ENCODE assay signal across 28 mouse cellular contexts in the genomic region with DNA sequence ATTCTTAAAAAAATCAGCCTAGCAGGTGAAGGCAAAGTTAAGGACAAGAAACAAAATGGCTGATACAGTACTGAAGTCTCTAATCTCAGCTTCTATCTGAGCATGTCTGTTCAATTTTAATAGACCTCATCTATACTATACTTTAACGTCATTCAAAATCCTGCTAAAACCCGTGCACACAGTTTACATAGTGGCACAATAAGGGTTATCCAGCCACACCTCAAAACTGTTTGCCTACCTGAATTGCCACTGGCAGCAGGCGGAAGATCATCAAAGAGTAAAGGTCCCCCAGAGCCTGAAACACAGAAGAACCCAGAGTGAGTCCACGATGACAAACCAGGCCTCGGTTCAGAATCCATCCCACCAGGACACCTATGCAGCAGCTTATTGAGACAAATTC. TPM values are rescaled to one million over a fixed set of nuclear protein-coding genes. Genes with fewer than 3 reads are reported as not detected.
A peak's percentile ranks its signal among the peaks of the same experiment; 100 is the strongest.
DNase-seq lines count a peak whose midpoint lies in the region; ATAC-seq and TF ChIP-seq lines count a peak whose summit lies in the region.
"Had no signal": no experiment of that assay in that cellular context is flagged by ENCODE, and none has a peak within 500 bp of the region (broad histone marks: within the 10 kb centered on the region; RNA-seq: fewer than 3 reads in every experiment).

No protein-coding gene starts in this region.

- no peak for TF ChIP-seq CTCF in intestine, postnatal 0 days (IDR thresholded peaks at IDR 0.05; ENCODE audit: low read depth)

- ATAC-seq in intestine, embryonic 14.5 days (replicated peaks; ENCODE audit: low FRiP score, low TSS enrichment, low read depth) = peak; percentile 81
- ATAC-seq in intestine, postnatal 0 days = peak; percentile 73; the same call in 1 of the 2 replicates
- peak; percentile 33; the same call in 1 of the 2 replicates for ATAC-seq in stomach, embryonic 16.5 days (ENCODE audit: insufficient read depth, low FRiP score)
- ATAC-seq: forebrain, embryonic 15.5 days; hindbrain, postnatal 0 days; inflammation-experienced regulatory T-cells, adult 6 months had no signal

- H3K4me1 ChIP-seq in intestine, embryonic 14.5 days (replicated peaks; ENCODE audit: control insufficient read depth, insufficient read depth, low read length) = no peaks in the 10 kb centered on the region
- H3K4me1 ChIP-seq in intestine, postnatal 0 days (replicated peaks; ENCODE audit: control insufficient read depth, insufficient read depth, low read length) = no peaks in the 10 kb centered on the region
- peaks cover 10% of the 10 kb centered on the region; the same call in 1 of the 2 replicates for H3K4me1 ChIP-seq in stomach, embryonic 16.5 days (ENCODE audit: control insufficient read depth, insufficient read depth, low read length)
- H3K4me1 ChIP-seq: embryonic facial prominence, embryonic 10.5 days; heart, embryonic 10.5 days had no signal

- H3K27ac ChIP-seq in intestine, embryonic 14.5 days (ENCODE audit: low read depth) = no peak overlapping the region
- peak overlapping the region; percentile 35 for H3K27ac ChIP-seq in intestine, postnatal 0 days (ENCODE audit: low read depth, low read length)
- H3K27ac ChIP-seq in stomach, embryonic 16.5 days (ENCODE audit: low read length) = no peak overlapping the region
- H3K27ac ChIP-seq: embryonic facial prominence, embryonic 10.5 days; embryonic facial prominence, embryonic 13.5 days; forebrain, embryonic 12.5 days; forebrain, embryonic 15.5 days; heart, embryonic 10.5 days; heart, embryonic 13.5 days; hindbrain, embryonic 14.5 days; hindbrain, postnatal 0 days had no signal

- H3K4me2 ChIP-seq in intestine, embryonic 14.5 days (ENCODE audit: low read length) = no peak overlapping the region
- H3K4me2 ChIP-seq in intestine, postnatal 0 days (replicated peaks; ENCODE audit: low read depth) = no peak overlapping the region
- H3K4me2 ChIP-seq in stomach, embryonic 16.5 days (ENCODE audit: low read depth, low read length) = no peak overlapping the region
- H3K4me2 ChIP-seq: embryonic facial prominence, embryonic 13.5 days; forebrain, embryonic 12.5 days; forebrain, embryonic 15.5 days; heart, embryonic 13.5 days; hindbrain, embryonic 14.5 days had no signal

- H3K9me3 ChIP-seq in intestine, embryonic 14.5 days (ENCODE audit: control insufficient read depth, low read length) = no peaks in the 10 kb centered on the region
- no peaks in the 10 kb centered on the region for H3K9me3 ChIP-seq in intestine, postnatal 0 days (ENCODE audit: control insufficient read depth)
- no peaks in the 10 kb centered on the region for H3K9me3 ChIP-seq in stomach, embryonic 16.5 days (replicated peaks; ENCODE audit: control insufficient read depth, low read length)
- H3K9me3 ChIP-seq: embryonic facial prominence, embryonic 10.5 days; embryonic facial prominence, embryonic 13.5 days; forebrain, embryonic 12.5 days; forebrain, embryonic 15.5 days; G1E; heart, embryonic 10.5 days; heart, embryonic 13.5 days had no signal

- no peak for DNase-seq in intestine, embryonic 14.5 days (ENCODE audit: low spot score)
- DNase-seq in natural killer cell, adult 2 months (ENCODE audit: low spot score in 2 of 2) = no peak
- DNase-seq in adrenal gland, postnatal 4 days (ENCODE audit: low spot score in 2 of 2) = no peak
- no peak for DNase-seq in embryo, embryonic 9.5 days (ENCODE audit: extremely low spot score)
- DNase-seq: adrenal gland, adult 8-10 months; adrenal gland, postnatal 25 days; B cell, adult 2 months; cerebellum, adult 18-20 months; cerebellum, adult 9-10 months; cerebellum, postnatal 14 days; gastrocnemius, postnatal 25 days; heart, adult 18-20 months; heart, postnatal 14 days; heart, postnatal 4 days had no signal

- no peak overlapping the region for H3K9ac ChIP-seq in intestine, embryonic 14.5 days (ENCODE audit: low read length)
- H3K9ac ChIP-seq in intestine, postnatal 0 days (ENCODE audit: low read depth, low read length) = no peak overlapping the region
- no peak overlapping the region for H3K9ac ChIP-seq in stomach, embryonic 16.5 days (ENCODE audit: low read length)
- H3K9ac ChIP-seq: embryonic facial prominence, embryonic 13.5 days; forebrain, embryonic 12.5 days; forebrain, embryonic 15.5 days; heart, embryonic 13.5 days; hindbrain, embryonic 14.5 days had no signal

- 68% methylated on average over 5 of the region's 5 CpGs for WGBS in intestine, embryonic 14.5 days
- WGBS in intestine, postnatal 0 days = 47% methylated on average over 5 of the region's 5 CpGs
- WGBS in stomach, embryonic 16.5 days = 59% methylated on average over 5 of the region's 5 CpGs

- H3K27me3 ChIP-seq in intestine, embryonic 14.5 days (replicated peaks; ENCODE audit: control insufficient read depth, insufficient read depth, low read length) = no peaks in the 10 kb centered on the region
- H3K27me3 ChIP-seq in intestine, postnatal 0 days (replicated peaks; ENCODE audit: control insufficient read depth, insufficient read depth, low read length) = no peaks in the 10 kb centered on the region
- H3K27me3 ChIP-seq in stomach, embryonic 16.5 days (ENCODE audit: control insufficient read depth, insufficient read depth, low read length) = no peaks in the 10 kb centered on the region
- H3K27me3 ChIP-seq: CH12.LX; embryonic facial prominence, embryonic 13.5 days; forebrain, embryonic 12.5 days; forebrain, embryonic 15.5 days; heart, embryonic 13.5 days had no signal

- H3K36me3 ChIP-seq in intestine, embryonic 14.5 days (ENCODE audit: control insufficient read depth, insufficient read depth, low read length) = peaks cover 78% of the 10 kb centered on the region
- peaks cover 39% of the 10 kb centered on the region for H3K36me3 ChIP-seq in intestine, postnatal 0 days (ENCODE audit: control insufficient read depth, insufficient read depth)
- H3K36me3 ChIP-seq in stomach, embryonic 16.5 days (ENCODE audit: control insufficient read depth, insufficient read depth, low read length) = peaks cover 12% of the 10 kb centered on the region

- no peak overlapping the region for H3K4me3 ChIP-seq in intestine, embryonic 14.5 days (ENCODE audit: low read depth, low read length)
- no peak overlapping the region for H3K4me3 ChIP-seq in intestine, postnatal 0 days (ENCODE audit: low read depth, low read length)
- H3K4me3 ChIP-seq in stomach, embryonic 16.5 days (replicated peaks; ENCODE audit: low read length) = no peak overlapping the region
- H3K4me3 ChIP-seq: embryonic facial prominence, embryonic 10.5 days; embryonic facial prominence, embryonic 13.5 days; erythroblast, embryonic 14.5 days; forebrain, embryonic 12.5 days; forebrain, embryonic 15.5 days; heart, embryonic 10.5 days; heart, embryonic 13.5 days had no signal

RNA-seq across cellular contexts. Expression of a gene that starts 8.2 kb away (rescaled TPM):
- polyA plus RNA-seq in intestine, embryonic 14.5 days (2014; fragmentation: Nextera tagmentation; extraction: Ambion mirVana) = 135 and 147 TPM in 2 replicates
- polyA plus RNA-seq in intestine, postnatal 0 days (2015; fragmentation: Nextera tagmentation; extraction: Ambion mirVana) = 51.2 TPM in 2 replicates
- 113 and 115 TPM in 2 replicates for polyA plus RNA-seq in stomach, embryonic 16.5 days (2015; fragmentation: Nextera tagmentation; extraction: Ambion mirVana)
- 100 to 1,000 TPM; 104 TPM for total RNA-seq in adrenal gland, postnatal 4 days (2021)

RNA-seq across cellular contexts. Expression of a gene that starts 23.5 kb away (rescaled TPM):
- 79.3 and 84.4 TPM in 2 replicates for polyA plus RNA-seq in intestine, embryonic 14.5 days (2014; fragmentation: Nextera tagmentation; extraction: Ambion mirVana)
- polyA plus RNA-seq in intestine, postnatal 0 days (2015; fragmentation: Nextera tagmentation; extraction: Ambion mirVana) = 84.1 and 84.8 TPM in 2 replicates
- 58.6 and 67.2 TPM in 2 replicates for polyA plus RNA-seq in stomach, embryonic 16.5 days (2015; fragmentation: Nextera tagmentation; extraction: Ambion mirVana)
- 10 to 100 TPM; 56.0 to 71.0 TPM for total RNA-seq in adrenal gland, postnatal 4 days (2021)

RNA-seq across cellular contexts. Expression of a gene that starts 24.1 kb away (rescaled TPM):
- polyA plus RNA-seq in intestine, embryonic 14.5 days (2014; fragmentation: Nextera tagmentation; extraction: Ambion mirVana) = 10.8 and 10.9 TPM in 2 replicates
- 2.7 and 3.1 TPM in 2 replicates for polyA plus RNA-seq in intestine, postnatal 0 days (2015; fragmentation: Nextera tagmentation; extraction: Ambion mirVana)
- polyA plus RNA-seq in stomach, embryonic 16.5 days (2015; fragmentation: Nextera tagmentation; extraction: Ambion mirVana) = 2.1 and 3.6 TPM in 2 replicates
- total RNA-seq in adrenal gland, postnatal 4 days (2021) = 1 to 10 TPM; 1.7 to 1.8 TPM
- total RNA-seq: heart, adult 18-20 months had no signal
- polyA plus RNA-seq: inflammation-experienced regulatory T-cells, adult 6 months had no signal

RNA-seq across cellular contexts. Expression of a gene that starts 39.6 kb away (rescaled TPM):
- 0.44 and 0.85 TPM in 2 replicates for polyA plus RNA-seq in intestine, embryonic 14.5 days (2014; fragmentation: Nextera tagmentation; extraction: Ambion mirVana)
- polyA plus RNA-seq in intestine, postnatal 0 days (2015; fragmentation: Nextera tagmentation; extraction: Ambion mirVana) = 1.3 and 1.8 TPM in 2 replicates
- polyA plus RNA-seq in stomach, embryonic 16.5 days (2015; fragmentation: Nextera tagmentation; extraction: Ambion mirVana) = 0.37 and 2.6 TPM in 2 replicates
- 1 to 10 TPM; 1.5 to 3.5 TPM for total RNA-seq in adrenal gland, postnatal 4 days (2021)
- polyA plus RNA-seq: erythroblast, embryonic 14.5 days; forebrain, embryonic 15.5 days; G1E; inflammation-experienced regulatory T-cells, adult 6 months had no signal
